Mouse (Mus musculus): ENCODE measurements around the gene Pcx. TPM values are rescaled to one million over a fixed set of nuclear protein-coding genes. Genes with fewer than 3 reads are reported as not detected.

Pcx gene
- total RNA-seq (2014; fragmentation: Nextera tagmentation) (4.8 and 11.0 TPM in 2 replicates), total RNA-seq (2017) (2.9 and 3.9 TPM in 2 replicates)

DNA sequence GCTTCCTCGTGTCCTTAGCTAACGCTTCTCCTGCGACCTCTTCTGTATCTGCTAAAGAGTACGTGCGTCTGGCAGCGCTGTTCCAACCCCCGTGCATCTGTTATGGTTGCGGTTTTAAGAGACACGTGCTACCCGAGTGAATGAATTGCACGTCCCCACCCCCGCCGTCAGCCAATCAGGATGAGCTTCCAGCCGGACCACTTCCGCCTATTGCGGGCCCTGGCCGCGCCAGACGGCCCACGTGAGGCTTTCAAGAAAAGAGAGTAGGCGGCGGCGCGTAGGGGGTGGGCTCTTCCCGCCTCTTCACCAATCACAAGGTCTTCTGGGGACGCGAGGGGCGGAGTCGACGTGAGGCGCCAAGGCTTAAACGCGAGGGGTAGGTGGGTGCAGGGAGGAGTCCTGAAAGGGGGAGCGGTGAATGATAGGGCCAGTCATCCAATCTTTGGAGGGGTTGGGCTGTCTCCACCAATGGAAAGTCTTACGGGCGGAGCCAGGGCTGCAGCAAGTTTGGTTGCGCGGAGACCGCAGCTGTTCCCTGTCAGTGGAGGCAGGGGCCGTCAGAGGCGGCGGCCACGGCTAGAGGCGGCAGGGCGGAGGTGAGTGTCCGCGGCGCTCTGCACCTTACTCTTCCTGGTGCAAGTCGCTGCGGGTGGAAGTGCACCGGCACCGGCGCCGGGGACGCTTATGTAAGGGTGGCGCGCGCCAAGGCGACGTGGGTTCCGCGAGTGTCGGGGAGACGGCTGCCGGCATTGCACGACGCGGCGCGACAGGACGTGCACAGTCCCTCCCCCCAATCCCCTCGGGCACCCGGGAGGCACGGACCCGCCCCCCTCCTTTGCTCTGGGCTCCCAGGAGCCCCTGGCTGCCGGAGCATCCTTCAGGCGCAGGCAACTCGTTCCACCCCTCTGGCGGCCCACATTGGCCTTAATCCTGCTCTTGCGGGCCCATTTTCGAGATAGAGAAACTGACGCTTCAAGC, at the start of gene Pcx:
Gene Pcx (plus strand): TSS at position 487 of the 978 bp plus-strand sequence.
- peak; percentile 98 for ATAC-seq (replicated peaks; ENCODE audit: low FRiP score, low TSS enrichment, poor library complexity, severe bottlenecking)

- no peak for ATAC-seq (replicated peaks; ENCODE audit: low FRiP score, low TSS enrichment, poor library complexity, severe bottlenecking)
Observed at GRCm38 (mm10) chr19:4461981-4462380, 48.3 kb upstream of the Pcx start.

- ATAC-seq (replicated peaks; ENCODE audit: low FRiP score, low TSS enrichment, poor library complexity, severe bottlenecking): no peak
Observed at GRCm38 (mm10) chr19:4464666-4465065, 45.6 kb upstream of the Pcx start.

- ATAC-seq (replicated peaks; ENCODE audit: low FRiP score, low TSS enrichment, poor library complexity, severe bottlenecking): no peak
Observed at GRCm38 (mm10) chr19:4468363-4468762, 41.9 kb upstream of the Pcx start.

DNA sequence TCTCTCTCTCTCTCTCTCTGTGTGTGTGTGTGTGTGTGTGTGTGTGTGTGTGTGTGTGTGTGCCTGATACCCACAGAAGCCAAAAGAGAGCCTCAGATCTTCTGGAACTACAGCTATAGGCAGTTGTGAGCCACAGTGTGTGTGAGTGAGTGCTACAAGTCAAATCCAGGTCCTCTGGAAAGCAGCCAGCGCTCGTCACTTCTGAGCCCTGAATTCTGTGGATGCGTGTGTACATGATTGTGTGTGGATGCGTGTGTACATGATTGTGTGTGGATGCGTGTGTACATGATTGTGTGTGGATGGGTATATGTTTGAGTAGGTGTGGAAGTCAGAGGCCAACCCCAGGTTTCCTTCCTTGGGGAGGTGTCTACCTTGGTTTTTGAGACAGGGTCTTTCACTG, 36.7 kb upstream of the Pcx start:
- ATAC-seq (replicated peaks; ENCODE audit: low FRiP score, low TSS enrichment, poor library complexity, severe bottlenecking): no peak

DNA sequence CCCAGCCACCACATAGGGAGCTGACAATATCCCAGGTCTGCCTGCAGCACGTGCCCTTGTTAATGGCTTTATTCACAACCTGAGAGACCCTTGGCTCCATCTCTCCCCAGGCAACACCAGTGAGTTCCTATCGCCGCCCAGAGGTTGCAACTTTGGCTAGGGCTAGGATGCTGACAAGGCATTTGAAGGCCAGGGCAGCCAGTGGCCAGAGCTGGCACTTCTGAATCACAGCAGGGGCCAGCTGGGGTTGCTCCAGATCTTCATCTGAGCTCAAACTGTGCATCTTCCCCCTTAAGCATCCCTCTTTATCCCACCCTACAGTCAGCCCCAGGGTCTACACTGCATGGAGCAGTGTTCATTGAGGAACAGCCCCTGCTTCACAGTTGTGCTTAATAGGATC, 35.5 kb upstream of the Pcx start:
- ATAC-seq (replicated peaks; ENCODE audit: low FRiP score, low TSS enrichment, poor library complexity, severe bottlenecking): no peak

- ATAC-seq (replicated peaks; ENCODE audit: low FRiP score, low TSS enrichment, poor library complexity, severe bottlenecking): no peak
Observed at GRCm38 (mm10) chr19:4475224-4475925, 34.9 kb upstream of the Pcx start.

DNA sequence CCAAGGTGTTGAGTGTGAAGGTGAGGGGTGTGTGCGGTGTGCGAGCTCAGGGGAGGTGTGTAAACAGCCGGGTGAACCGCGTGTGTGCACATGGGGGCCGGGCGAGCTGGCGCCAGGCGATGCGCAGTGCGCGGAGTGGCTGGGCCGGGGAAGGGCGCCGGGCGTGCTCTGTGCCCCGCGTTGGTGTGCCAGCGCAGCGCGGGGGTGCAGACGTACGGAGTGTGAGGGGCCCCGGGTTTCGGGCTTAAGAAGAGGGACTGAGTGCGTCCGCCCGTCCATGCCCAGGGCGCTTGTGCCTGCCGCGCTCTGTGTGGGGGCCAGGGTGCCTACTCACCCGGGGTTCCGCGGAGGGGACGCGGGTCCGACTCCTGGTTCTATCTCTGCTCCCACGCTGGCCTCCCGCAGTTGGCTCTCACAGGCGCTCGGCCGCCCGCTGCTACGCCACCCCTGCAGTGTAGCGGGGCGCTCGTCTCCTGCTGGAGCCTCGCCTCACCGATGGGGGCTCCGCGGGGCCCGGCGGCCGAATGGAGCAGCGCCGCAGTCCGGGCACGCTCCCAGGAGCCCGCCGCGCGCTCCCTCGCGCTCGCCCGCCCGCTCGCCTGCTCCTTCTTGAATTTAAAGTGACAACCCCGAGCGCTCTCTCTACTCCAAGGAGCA, 33.5 kb upstream of the Pcx start:
- no peak for ATAC-seq (replicated peaks; ENCODE audit: low FRiP score, low TSS enrichment, poor library complexity, severe bottlenecking)

GRCm38 (mm10) chr19:4477345-4478189, 32.7 kb upstream of the Pcx start, which contains the start of gene Syt12:
TSS of gene Syt12 (minus strand) at chr19:4477447.
- ATAC-seq (replicated peaks; ENCODE audit: low FRiP score, low TSS enrichment, poor library complexity, severe bottlenecking): 0 out of 2 replicates have a peak, but pooled peaks have one; percentile 39

DNA sequence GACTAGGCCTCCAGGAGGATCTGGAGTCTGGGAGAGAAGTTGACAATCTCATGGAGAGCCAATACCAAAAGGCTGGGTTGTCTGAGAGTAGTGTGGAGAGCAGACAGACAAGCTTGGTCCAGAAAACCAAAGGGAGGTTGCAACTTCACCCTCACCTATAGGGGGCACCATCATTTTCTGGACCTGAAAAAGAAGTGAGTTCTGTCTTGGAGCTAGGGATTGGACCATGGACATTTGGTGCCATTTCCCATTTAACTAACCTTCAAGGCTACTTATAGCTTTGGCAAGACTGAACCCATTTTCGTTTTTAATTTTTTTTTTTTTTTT, 32.1 kb upstream of the Pcx start:
- 0 out of 2 replicates have a peak, but pooled peaks have one; percentile 40 for ATAC-seq (replicated peaks; ENCODE audit: low FRiP score, low TSS enrichment, poor library complexity, severe bottlenecking)

DNA sequence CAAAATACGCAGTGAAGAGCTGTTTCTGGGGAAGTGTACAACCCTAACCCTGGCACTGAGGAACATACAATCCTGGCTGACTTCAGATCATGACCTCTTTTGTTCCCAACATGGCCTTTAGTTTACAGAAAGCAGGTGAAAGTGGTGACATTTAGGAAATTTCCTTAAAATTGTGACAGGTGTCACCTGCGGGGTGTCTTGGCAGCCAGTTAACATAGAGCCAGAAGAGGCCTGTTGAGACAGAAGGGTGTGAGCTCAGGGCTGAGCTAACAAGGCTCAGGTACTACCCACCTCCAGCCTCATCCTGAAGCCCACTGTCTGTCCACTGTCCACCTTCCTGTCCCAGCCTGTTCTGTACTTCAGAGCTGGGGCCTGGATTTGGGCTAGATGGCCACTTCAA, 30.2 kb upstream of the Pcx start:
- ATAC-seq (replicated peaks; ENCODE audit: low FRiP score, low TSS enrichment, poor library complexity, severe bottlenecking): no peak

GRCm38 (mm10) chr19:4481326-4481725, 28.9 kb upstream of the Pcx start:
- ATAC-seq (replicated peaks; ENCODE audit: low FRiP score, low TSS enrichment, poor library complexity, severe bottlenecking): no peak

GRCm38 (mm10) chr19:4482111-4482859, 28.0 kb upstream of the Pcx start:
- no peak for ATAC-seq (replicated peaks; ENCODE audit: low FRiP score, low TSS enrichment, poor library complexity, severe bottlenecking)

- no peak for ATAC-seq (replicated peaks; ENCODE audit: low FRiP score, low TSS enrichment, poor library complexity, severe bottlenecking)
Observed at GRCm38 (mm10) chr19:4485006-4485405, 25.3 kb upstream of the Pcx start.

DNA sequence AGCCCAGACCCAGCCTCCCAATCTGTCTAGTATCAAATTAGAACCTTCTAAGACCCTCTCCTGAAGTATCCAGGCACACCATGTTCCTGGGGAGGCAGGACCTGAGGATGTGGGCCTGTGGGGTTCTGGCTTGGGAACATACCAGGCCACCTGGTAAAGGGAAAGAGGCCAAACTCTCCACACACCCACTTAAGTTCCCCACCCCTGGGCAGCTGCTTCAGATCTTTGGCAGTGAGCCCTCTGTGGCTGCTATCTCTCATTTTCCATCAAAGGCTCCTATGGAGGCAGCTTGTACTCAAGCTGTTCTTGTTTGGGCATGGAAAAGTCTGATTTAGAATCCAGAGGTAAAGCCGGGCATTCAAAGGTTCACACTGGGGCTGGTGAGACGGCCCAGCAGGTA, 22.4 kb upstream of the Pcx start:
- ATAC-seq (replicated peaks; ENCODE audit: low FRiP score, low TSS enrichment, poor library complexity, severe bottlenecking): 0 out of 2 replicates have a peak, but pooled peaks have one; percentile 26

DNA sequence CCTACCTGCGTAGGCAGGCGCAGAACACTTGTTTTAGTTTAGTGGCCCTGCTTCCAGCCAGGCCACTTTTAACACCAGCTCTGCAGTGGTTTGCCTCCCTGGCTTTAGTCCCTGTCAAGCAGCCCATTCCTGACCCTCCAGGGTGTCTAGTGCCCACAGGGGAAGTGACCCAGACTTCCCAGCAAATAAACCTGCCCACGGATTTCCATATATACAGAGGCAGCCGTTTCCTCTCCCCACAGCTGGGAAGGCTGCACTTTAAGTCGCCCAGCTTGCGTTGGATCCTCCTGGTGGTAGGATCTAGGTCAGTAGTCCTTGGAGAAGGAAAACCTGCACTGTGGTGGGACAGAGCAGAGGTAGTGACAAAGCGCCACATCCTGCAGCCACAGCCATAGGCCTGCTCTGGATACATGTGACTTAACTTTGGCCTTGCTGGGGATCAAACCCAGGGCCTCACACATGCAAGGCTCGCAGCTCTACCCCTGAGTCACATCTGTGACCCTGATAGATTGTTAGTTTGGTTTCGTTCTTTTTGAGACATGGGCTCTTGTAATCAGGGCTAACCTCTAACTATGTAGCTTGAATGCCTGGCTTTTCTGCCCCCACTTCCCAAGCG, 19.1 kb upstream of the Pcx start:
- no peak for ATAC-seq (replicated peaks; ENCODE audit: low FRiP score, low TSS enrichment, poor library complexity, severe bottlenecking)

DNA sequence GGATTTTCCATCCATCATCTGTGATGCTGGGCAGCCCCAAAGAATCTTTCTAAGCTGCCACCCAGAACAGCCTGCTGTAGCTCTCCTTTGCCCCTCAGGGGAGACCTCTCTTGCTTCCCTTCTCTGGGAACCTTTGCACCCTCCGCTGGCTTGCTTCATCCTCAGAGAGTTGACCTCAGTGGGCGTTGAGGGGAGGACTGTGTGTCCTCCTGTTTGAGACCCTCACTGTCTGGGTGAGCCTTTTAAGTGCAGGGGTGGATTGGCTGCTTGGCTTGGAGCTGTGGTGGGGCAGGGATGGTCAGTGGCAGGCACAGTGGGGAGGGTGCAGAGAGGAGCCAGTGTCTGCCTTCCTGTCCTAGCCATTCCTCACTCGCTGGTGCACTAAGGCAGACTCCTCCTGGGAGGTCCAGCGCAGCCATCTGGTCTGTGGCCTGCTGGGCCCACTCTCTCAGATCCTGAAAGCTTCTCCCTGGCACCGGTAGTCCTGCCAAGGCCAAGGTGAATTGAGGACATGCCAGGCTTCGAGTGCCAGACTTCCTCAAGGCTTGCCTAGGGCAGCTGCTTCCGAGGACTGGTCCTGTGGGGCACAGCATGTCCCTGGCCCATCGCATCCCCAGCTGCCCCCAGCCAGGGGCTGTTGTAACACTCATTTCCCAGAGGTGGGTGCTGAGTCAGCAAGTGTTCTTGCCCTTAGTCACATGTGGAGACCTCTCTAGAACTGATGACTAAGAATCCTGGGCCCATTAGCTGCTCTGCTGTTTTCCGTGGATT, 17.6 kb upstream of the Pcx start:
- ATAC-seq (replicated peaks; ENCODE audit: low FRiP score, low TSS enrichment, poor library complexity, severe bottlenecking): no peak

Data from megakaryocyte-erythroid progenitor cell, adult 5-6 weeks (primary cell).